Mouse (Mus musculus) MEL (cell line): Measurements from ENCODE around the gene Hdac6.

Experiments
- ELF1 ChIP-seq: IDR thresholded peaks from 2 replicates; pipeline ENCODE4 v1.6.1; 2014; ENCODE audit warnings: low read depth, mild to moderate bottlenecking, inconsistent platforms, low read length, improper control_type of control experiment, moderate library complexity
- EP300 ChIP-seq, 2 experiments: IDR thresholded peaks; 2 replicates each; pipeline ENCODE4 v1.6.1; 2011; ENCODE audit warnings: improper control_type of control experiment in 2 of 2, low read length in 2 of 2, low read depth in 1 of 2, mild to moderate bottlenecking in 1 of 2
- GATA1 ChIP-seq: IDR thresholded peaks from 2 replicates; pipeline ENCODE4 v1.6.1; 2011; ENCODE audit warnings: low read depth, low read length, improper control_type of control experiment
- MAX ChIP-seq: IDR thresholded peaks from 2 replicates; pipeline ENCODE4 v1.6.1; 2011; ENCODE audit warnings: low read length, improper control_type of control experiment
- MXI1 ChIP-seq: IDR thresholded peaks from 2 replicates; pipeline ENCODE4 v1.6.1; 2011; ENCODE audit warnings: mild to moderate bottlenecking, low read depth, low read length, improper control_type of control experiment
- POLR2A ChIP-seq, 2 experiments: IDR thresholded peaks; 2 replicates each; pipeline ENCODE4 v1.6.1; 2011 to 2012; ENCODE audit warnings: low read length in 2 of 2, mild to moderate bottlenecking in 2 of 2, control low read depth in 1 of 2, improper control_type of control experiment in 1 of 2, low read depth in 1 of 2, moderate library complexity in 1 of 2; ENCODE audit not compliant: control insufficient read depth in 1 of 2, insufficient read depth in 1 of 2, poor library complexity in 1 of 2
- POLR2AphosphoS2 ChIP-seq: IDR thresholded peaks from 2 replicates; pipeline ENCODE4 v1.6.1; 2011; ENCODE audit warnings: low read length, improper control_type of control experiment
- ZC3H11A ChIP-seq: IDR thresholded peaks from 2 replicates; pipeline ENCODE4 v1.6.1; 2012; ENCODE audit warnings: low read depth, mild to moderate bottlenecking, inconsistent platforms, low read length, improper control_type of control experiment

- TF ChIP-seq MAX (no peak), GATA1 (no peak), ZC3H11A (no peak), EP300 (IDR thresholded peaks at IDR 0.05; ENCODE audit: low read depth in 1 of 2, low read length in 2 of 2) (no peak), POLR2AphosphoS2 (no peak), ELF1 (no peak), MXI1 (no peak), POLR2A (IDR thresholded peaks at IDR 0.05; ENCODE audit: control insufficient read depth in 1 of 2, insufficient read depth in 1 of 2, low read depth in 1 of 2, low read length in 2 of 2, poor library complexity in 1 of 2) (no peak)
Observed at GRCm38 (mm10) chrX:7922032-7922431, 25.7 kb downstream of the Hdac6 start.
